Mouse (Mus musculus): ENCODE results near the gene Gm10256.
"Not testable (repeated sequence)": the region's sequence is repeated elsewhere in the genome, so short reads cannot be mapped to it uniquely, and the experiment has no call there.

- TF ChIP-seq CTCF, EP300 (IDR thresholded peaks at IDR 0.05; ENCODE audit: low read depth): not testable (repeated sequence)
These were observed 34.4 kb upstream of the Gm10256 start, which contains the start of gene Gm4064 for GRCm38 (mm10) chrY:2796105-2796504.
